Mouse (Mus musculus): ENCODE results near the gene Dgkd. TPM values are rescaled to one million over a fixed set of nuclear protein-coding genes. Genes with fewer than 3 reads are reported as not detected.

Dgkd gene
- polyA plus RNA-seq, 2 experiments = 8.0 to 8.1 TPM

- WGBS (ENCODE audit: insufficient replicate concordance) = 15% methylated on average over 2 of the region's 2 CpGs
- DNase-seq (ENCODE audit: low read depth in 3 of 3, low spot score in 3 of 3) = no peak
- ATAC-seq (ENCODE audit: insufficient read depth) = no peak; the same call in 1 of the 2 replicates
Measured at GRCm38 (mm10) chr1:87899701-87900100, 46.6 kb downstream of the Dgkd start.

GRCm38 (mm10) chr1:87900979-87901378 lies 47.9 kb downstream of the Dgkd start:
- Histone ChIP-seq H3K27me3 (ENCODE audit: control insufficient read depth, insufficient read depth, low read length) (no peaks in the 10 kb centered on the region), H3K27ac (no peak overlapping the region), H3K36me3 (replicated peaks; ENCODE audit: control insufficient read depth, insufficient read depth, low read depth) (no peaks in the 10 kb centered on the region), H3K4me1 (replicated peaks; ENCODE audit: control insufficient read depth in 2 of 2, insufficient read depth in 2 of 2, low read length in 1 of 2) (peaks cover 0 to 14% of the 10 kb centered on the region in 2 experiments; a peak in 3 of 4 replicates), H3K4me2 (ENCODE audit: low read depth) (no peak overlapping the region), H3K9me3 (ENCODE audit: control insufficient read depth, low read length) (no peaks in the 10 kb centered on the region), H3K9ac (replicated peaks) (no peak overlapping the region), H3K4me3 (ENCODE audit: insufficient read depth in 1 of 2, low read depth in 2 of 2, low read length in 2 of 2) (no peak overlapping the region)
- 43% methylated on average over 6 of the region's 6 CpGs for WGBS (ENCODE audit: insufficient replicate concordance)
- DNase-seq (ENCODE audit: low read depth in 3 of 3, low spot score in 3 of 3) = peak in 1 of 3 experiments; percentile 20
- TF ChIP-seq CTCF (IDR thresholded peaks at IDR 0.05; ENCODE audit: low read depth) = no peak
- no peak for TF ChIP-seq EP300 (IDR thresholded peaks at IDR 0.05; ENCODE audit: low read depth)
- peak; percentile 65 for ATAC-seq (ENCODE audit: insufficient read depth)

More at GRCm38 (mm10) chr1:87899701-87900100, 46.6 kb downstream of the Dgkd start:
- H3K4me3 ChIP-seq (ENCODE audit: insufficient read depth in 1 of 2, low read depth in 2 of 2, low read length in 2 of 2) = no peak overlapping the region
- TF ChIP-seq EP300 (IDR thresholded peaks at IDR 0.05; ENCODE audit: low read depth) (no peak), CTCF (IDR thresholded peaks at IDR 0.05; ENCODE audit: low read depth) (no peak)
- no peak overlapping the region for H3K27ac ChIP-seq
- peaks cover 0 to 14% of the 10 kb centered on the region in 2 experiments; a peak in 3 of 4 replicates for H3K4me1 ChIP-seq (replicated peaks; ENCODE audit: control insufficient read depth in 2 of 2, insufficient read depth in 2 of 2, low read length in 1 of 2)
- H3K4me2 ChIP-seq (ENCODE audit: low read depth) = no peak overlapping the region
- H3K9me3 ChIP-seq (ENCODE audit: control insufficient read depth, low read length) = no peaks in the 10 kb centered on the region
- no peak overlapping the region for H3K9ac ChIP-seq (replicated peaks)
- no peaks in the 10 kb centered on the region for H3K36me3 ChIP-seq (replicated peaks; ENCODE audit: control insufficient read depth, insufficient read depth, low read depth)
- H3K27me3 ChIP-seq (ENCODE audit: control insufficient read depth, insufficient read depth, low read length) = no peaks in the 10 kb centered on the region

- ATAC-seq (ENCODE audit: insufficient read depth) (no peak), DNase-seq (ENCODE audit: low read depth in 3 of 3, low spot score in 3 of 3) (no peak)
- H3K9me3 ChIP-seq (ENCODE audit: control insufficient read depth, low read length) = no peaks in the 10 kb centered on the region
- H3K27ac ChIP-seq = no peak overlapping the region
- H3K9ac ChIP-seq (replicated peaks) = no peak overlapping the region
- TF ChIP-seq EP300 (IDR thresholded peaks at IDR 0.05; ENCODE audit: low read depth) (no peak), CTCF (IDR thresholded peaks at IDR 0.05; ENCODE audit: low read depth) (no peak)
- no peak overlapping the region for H3K4me3 ChIP-seq (ENCODE audit: insufficient read depth in 1 of 2, low read depth in 2 of 2, low read length in 2 of 2)
- no peaks in the 10 kb centered on the region for H3K27me3 ChIP-seq (ENCODE audit: control insufficient read depth, insufficient read depth, low read length)
- H3K36me3 ChIP-seq (replicated peaks; ENCODE audit: control insufficient read depth, insufficient read depth, low read depth) = no peaks in the 10 kb centered on the region
- H3K4me1 ChIP-seq (replicated peaks; ENCODE audit: control insufficient read depth in 2 of 2, insufficient read depth in 2 of 2, low read length in 1 of 2) = peaks cover 0 to 14% of the 10 kb centered on the region in 2 experiments; a peak in 3 of 4 replicates
- H3K4me2 ChIP-seq (ENCODE audit: low read depth) = no peak overlapping the region
Measured at GRCm38 (mm10) chr1:87902186-87902585, 49.1 kb downstream of the Dgkd start.

- TF ChIP-seq EP300 (IDR thresholded peaks at IDR 0.05; ENCODE audit: low read depth) = no peak
- peak; percentile 66 for TF ChIP-seq CTCF (IDR thresholded peaks at IDR 0.05; ENCODE audit: low read depth)
- Histone ChIP-seq H3K4me1 (replicated peaks; ENCODE audit: control insufficient read depth in 2 of 2, insufficient read depth in 2 of 2, low read length in 1 of 2) (peaks cover 13 to 15% of the 10 kb centered on the region in 2 experiments), H3K36me3 (replicated peaks; ENCODE audit: control insufficient read depth, insufficient read depth, low read depth) (no peaks in the 10 kb centered on the region), H3K4me2 (ENCODE audit: low read depth) (no peak overlapping the region), H3K27me3 (ENCODE audit: control insufficient read depth, insufficient read depth, low read length) (no peaks in the 10 kb centered on the region), H3K4me3 (ENCODE audit: insufficient read depth in 1 of 2, low read depth in 2 of 2, low read length in 2 of 2) (no peak overlapping the region), H3K9me3 (ENCODE audit: control insufficient read depth, low read length) (no peaks in the 10 kb centered on the region), H3K9ac (replicated peaks) (no peak overlapping the region), H3K27ac (no peak overlapping the region)
- DNase-seq (ENCODE audit: low read depth in 3 of 3, low spot score in 3 of 3) (no peak), ATAC-seq (ENCODE audit: insufficient read depth) (peak; percentile 51)
- WGBS (ENCODE audit: insufficient replicate concordance) = 55% methylated on average over 5 of the region's 5 CpGs
Measured at GRCm38 (mm10) chr1:87906361-87906956, 53.4 kb downstream of the Dgkd start.

GRCm38 (mm10) chr1:87908006-87908405 lies 54.9 kb downstream of the Dgkd start:
- H3K4me2 ChIP-seq (ENCODE audit: low read depth) = no peak overlapping the region
- no peak overlapping the region for H3K27ac ChIP-seq
- H3K36me3 ChIP-seq (replicated peaks; ENCODE audit: control insufficient read depth, insufficient read depth, low read depth) = no peaks in the 10 kb centered on the region
- no peak overlapping the region for H3K9ac ChIP-seq (replicated peaks)
- ATAC-seq (ENCODE audit: insufficient read depth) = no peak
- DNase-seq (ENCODE audit: low read depth in 3 of 3, low spot score in 3 of 3) = no peak
- no peaks in the 10 kb centered on the region for H3K9me3 ChIP-seq (ENCODE audit: control insufficient read depth, low read length)
- TF ChIP-seq EP300 (IDR thresholded peaks at IDR 0.05; ENCODE audit: low read depth) (no peak), CTCF (IDR thresholded peaks at IDR 0.05; ENCODE audit: low read depth) (no peak)
- no peaks in the 10 kb centered on the region for H3K27me3 ChIP-seq (ENCODE audit: control insufficient read depth, insufficient read depth, low read length)
- peaks cover 13 to 14% of the 10 kb centered on the region in 2 experiments for H3K4me1 ChIP-seq (replicated peaks; ENCODE audit: control insufficient read depth in 2 of 2, insufficient read depth in 2 of 2, low read length in 1 of 2)
- H3K4me3 ChIP-seq (ENCODE audit: insufficient read depth in 1 of 2, low read depth in 2 of 2, low read length in 2 of 2) = no peak overlapping the region
- 71% methylated on average over 2 of the region's 2 CpGs for WGBS (ENCODE audit: insufficient replicate concordance)

All from liver, embryonic 14.5 days (tissue).